Mouse (Mus musculus): ENCODE measurements around the gene 3110082I17Rik. TPM values are rescaled to one million over a fixed set of nuclear protein-coding genes. Genes with fewer than 3 reads are reported as not detected.
A peak's percentile ranks its signal among the peaks of the same experiment; 100 is the strongest.

3110082I17Rik gene
- total and polyA plus RNA-seq, 3 experiments = 16.4 to 48.6 (median 18.8) TPM

DNA sequence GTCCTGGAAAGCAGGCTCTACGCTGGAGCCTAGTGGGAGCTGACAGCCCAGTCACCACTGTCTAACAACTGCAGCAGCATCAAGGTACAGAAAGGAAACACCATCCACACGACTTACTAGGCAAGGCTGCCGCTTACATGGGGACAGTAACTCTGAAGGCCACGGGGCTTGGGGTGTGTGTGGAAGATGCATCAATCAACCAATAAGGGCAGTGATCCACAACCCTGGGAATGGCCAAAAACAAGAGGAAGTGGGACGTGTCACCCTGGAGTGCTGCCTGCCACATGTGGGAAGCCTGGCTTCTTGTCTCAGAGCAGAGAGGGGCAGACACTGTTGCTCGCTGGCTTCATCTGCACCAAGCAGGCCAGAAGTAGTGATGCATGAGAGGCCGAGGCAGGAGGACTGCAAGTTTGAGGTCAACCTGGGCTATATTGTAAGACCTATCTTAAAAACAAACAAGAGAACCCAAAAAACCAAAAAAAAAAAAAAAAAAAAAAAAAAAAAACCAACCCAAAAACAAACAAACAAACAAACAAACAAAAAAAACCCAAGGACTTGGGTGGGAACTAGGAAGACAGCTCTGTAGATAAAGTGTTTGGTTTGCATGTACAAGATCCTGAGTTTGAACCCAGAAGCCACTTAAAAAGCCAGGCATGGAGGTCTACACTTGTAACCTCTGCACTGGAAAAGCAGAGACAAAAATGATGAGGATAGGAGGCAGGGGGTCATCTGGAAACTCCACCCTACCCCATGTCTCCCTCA lies 27.4 kb downstream of the 3110082I17Rik start:
- TF ChIP-seq GATA2 (IDR thresholded peaks at IDR 0.05; ENCODE audit: borderline replicate concordance, low read depth, low read length) (no peak), TAL1 (conservative IDR thresholded peaks at IDR 0.05; ENCODE audit: low read depth, low read length) (no peak), GATA1 (IDR thresholded peaks at IDR 0.05; ENCODE audit: borderline replicate concordance, low read length) (no peak), CTCF (IDR thresholded peaks at IDR 0.05; ENCODE audit: low read depth, low read length) (no peak), POLR2AphosphoS5 (IDR thresholded peaks at IDR 0.05; ENCODE audit: insufficient replicate concordance, low read depth, low read length) (no peak)
- Histone ChIP-seq H3K27me3 (ENCODE audit: insufficient read depth, low read length) (no peaks in the 10 kb centered on the region), H3K4me3 (ENCODE audit: low read depth, low read length) (no peak overlapping the region), H3K9me3 (replicated peaks) (no peaks in the 10 kb centered on the region), H3K4me1 (ENCODE audit: insufficient read depth, low read depth, low read length) (peaks cover 11% of the 10 kb centered on the region), H3K36me3 (replicated peaks) (peaks cover 83% of the 10 kb centered on the region)
- ATAC-seq (ENCODE audit: extremely low read depth, insufficient number of reproducible peaks, low FRiP score, poor library complexity, severe bottlenecking) (no peak), DNase-seq (ENCODE audit: low spot score) (no peak)

DNA sequence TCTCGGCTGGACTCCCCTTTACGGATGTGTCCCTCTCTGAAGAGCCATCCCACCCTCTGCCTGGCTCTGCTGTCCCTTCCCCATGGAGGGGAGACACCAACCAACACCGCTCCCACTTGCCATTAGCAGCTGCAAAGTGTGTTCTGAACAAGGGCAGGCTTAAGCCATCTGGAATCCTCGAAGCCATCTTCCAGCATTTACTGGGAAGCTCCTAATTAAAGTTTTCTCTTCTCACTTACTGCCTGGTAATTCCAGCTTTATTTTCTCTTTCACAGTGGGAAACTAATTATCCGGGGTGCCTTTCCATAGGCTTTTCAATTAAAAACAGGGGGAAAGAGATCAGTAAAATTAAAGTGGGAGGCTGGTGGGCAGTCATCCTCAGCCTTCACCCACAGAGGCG lies 28.0 kb downstream of the 3110082I17Rik start:
- H3K27me3 ChIP-seq (ENCODE audit: insufficient read depth, low read length) = no peaks in the 10 kb centered on the region
- no peak for TF ChIP-seq TAL1 (conservative IDR thresholded peaks at IDR 0.05; ENCODE audit: low read depth, low read length)
- H3K4me1 ChIP-seq (ENCODE audit: insufficient read depth, low read depth, low read length) = peaks cover 11% of the 10 kb centered on the region
- no peaks in the 10 kb centered on the region for H3K9me3 ChIP-seq (replicated peaks)
- peaks cover 85% of the 10 kb centered on the region for H3K36me3 ChIP-seq (replicated peaks)
- DNase-seq (ENCODE audit: low spot score) (no peak), ATAC-seq (ENCODE audit: extremely low read depth, insufficient number of reproducible peaks, low FRiP score, poor library complexity, severe bottlenecking) (no peak)
- H3K4me3 ChIP-seq (ENCODE audit: low read depth, low read length) = no peak overlapping the region

DNA sequence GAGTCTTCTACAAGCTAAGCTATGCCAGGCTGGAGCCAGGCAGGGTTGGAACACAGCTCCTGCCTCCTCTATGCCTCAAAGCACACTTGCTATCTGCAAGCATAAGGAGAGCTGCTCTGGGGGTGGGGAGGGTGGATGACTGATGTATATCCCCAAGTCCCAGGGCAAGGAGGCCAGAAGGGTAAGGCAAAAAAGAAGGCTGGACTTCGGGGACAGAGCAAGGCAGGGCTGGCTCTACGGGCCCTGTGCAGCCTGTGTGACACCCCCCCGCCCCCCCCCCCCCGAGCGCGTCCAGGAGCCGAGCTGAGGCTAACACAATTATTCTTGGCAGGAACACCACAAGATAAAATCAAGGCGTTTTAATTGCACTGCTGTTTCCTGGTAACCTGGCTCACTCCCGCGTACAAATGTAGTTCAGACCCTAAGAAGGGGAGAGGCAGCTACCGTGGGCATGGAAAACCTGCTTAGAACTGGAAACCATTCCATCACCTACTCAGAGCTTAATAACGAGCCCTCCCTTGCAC lies 30.4 kb downstream of the 3110082I17Rik start:
- peaks cover 11% of the 10 kb centered on the region for H3K4me1 ChIP-seq (ENCODE audit: insufficient read depth, low read depth, low read length)
- ATAC-seq (ENCODE audit: extremely low read depth, insufficient number of reproducible peaks, low FRiP score, poor library complexity, severe bottlenecking) (no peak), DNase-seq (ENCODE audit: low spot score) (peak; percentile 11)
- TF ChIP-seq POLR2AphosphoS5 (IDR thresholded peaks at IDR 0.05; ENCODE audit: insufficient replicate concordance, low read depth, low read length) (no peak), GATA2 (IDR thresholded peaks at IDR 0.05; ENCODE audit: borderline replicate concordance, low read depth, low read length) (no peak), TAL1 (conservative IDR thresholded peaks at IDR 0.05; ENCODE audit: low read depth, low read length) (no peak), GATA1 (IDR thresholded peaks at IDR 0.05; ENCODE audit: borderline replicate concordance, low read length) (no peak), CTCF (IDR thresholded peaks at IDR 0.05; ENCODE audit: low read depth, low read length) (no peak)
- H3K36me3 ChIP-seq (replicated peaks) = peaks cover 89% of the 10 kb centered on the region
- no peaks in the 10 kb centered on the region for H3K9me3 ChIP-seq (replicated peaks)
- H3K4me3 ChIP-seq (ENCODE audit: low read depth, low read length) = no peak overlapping the region
- no peaks in the 10 kb centered on the region for H3K27me3 ChIP-seq (ENCODE audit: insufficient read depth, low read length)

DNA sequence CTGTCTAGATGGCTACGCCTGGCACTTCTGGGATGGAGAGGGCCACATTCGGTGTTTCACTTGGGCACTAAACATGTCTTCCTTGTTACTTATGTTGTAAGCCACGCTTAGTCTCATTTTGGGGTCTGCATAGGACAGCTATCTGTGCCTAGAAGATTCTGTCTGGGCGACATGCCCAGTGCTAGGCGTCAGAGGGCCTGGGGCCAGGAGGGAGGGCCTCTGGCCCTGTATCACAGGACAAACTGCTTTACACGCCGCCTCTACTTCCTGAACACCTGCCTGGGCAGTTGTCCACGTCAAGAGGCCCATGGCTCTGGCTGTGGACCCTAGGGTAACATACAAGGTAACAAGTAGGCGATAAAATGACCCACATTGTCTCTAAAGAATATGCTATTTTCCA lies 32.3 kb downstream of the 3110082I17Rik start:
- H3K4me3 ChIP-seq (ENCODE audit: low read depth, low read length) = no peak overlapping the region
- H3K4me1 ChIP-seq (ENCODE audit: insufficient read depth, low read depth, low read length) = peaks cover 11% of the 10 kb centered on the region
- H3K36me3 ChIP-seq (replicated peaks) = peaks cover 84% of the 10 kb centered on the region
- no peak for TF ChIP-seq TAL1 (conservative IDR thresholded peaks at IDR 0.05; ENCODE audit: low read depth, low read length)
- TF ChIP-seq POLR2AphosphoS5 (IDR thresholded peaks at IDR 0.05; ENCODE audit: insufficient replicate concordance, low read depth, low read length) = no peak
- no peak for TF ChIP-seq GATA2 (IDR thresholded peaks at IDR 0.05; ENCODE audit: borderline replicate concordance, low read depth, low read length)
- TF ChIP-seq GATA1 (IDR thresholded peaks at IDR 0.05; ENCODE audit: borderline replicate concordance, low read length) = no peak
- no peak for TF ChIP-seq CTCF (IDR thresholded peaks at IDR 0.05; ENCODE audit: low read depth, low read length)
- DNase-seq (ENCODE audit: low spot score) (no peak), ATAC-seq (ENCODE audit: extremely low read depth, insufficient number of reproducible peaks, low FRiP score, poor library complexity, severe bottlenecking) (no peak)
- no peaks in the 10 kb centered on the region; the same call in 1 of the 2 replicates for H3K27me3 ChIP-seq (ENCODE audit: insufficient read depth, low read length)
- no peaks in the 10 kb centered on the region for H3K9me3 ChIP-seq (replicated peaks)

DNA sequence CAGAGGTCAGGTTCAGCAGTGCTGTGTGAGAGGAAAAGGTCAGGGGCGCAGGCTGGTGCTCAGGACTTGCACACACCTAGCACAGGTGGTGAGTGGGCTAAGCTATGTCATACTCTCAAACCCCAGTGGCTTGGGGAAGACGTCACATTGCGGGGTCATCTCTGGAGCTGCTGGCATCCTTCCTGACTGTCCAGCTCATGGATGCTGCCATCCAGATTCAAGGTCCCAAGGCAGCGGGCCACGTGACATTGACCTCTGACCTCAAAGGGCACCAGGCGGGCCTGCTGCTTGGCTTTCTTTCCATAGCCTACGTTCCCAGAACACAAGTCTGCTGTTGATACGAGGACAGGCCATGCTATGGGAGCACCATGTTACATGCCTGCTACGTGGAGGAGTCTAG lies 33.3 kb downstream of the 3110082I17Rik start:
- TF ChIP-seq GATA2 (IDR thresholded peaks at IDR 0.05; ENCODE audit: borderline replicate concordance, low read depth, low read length) (no peak), GATA1 (IDR thresholded peaks at IDR 0.05; ENCODE audit: borderline replicate concordance, low read length) (no peak), POLR2AphosphoS5 (IDR thresholded peaks at IDR 0.05; ENCODE audit: insufficient replicate concordance, low read depth, low read length) (no peak), TAL1 (conservative IDR thresholded peaks at IDR 0.05; ENCODE audit: low read depth, low read length) (no peak), CTCF (IDR thresholded peaks at IDR 0.05; ENCODE audit: low read depth, low read length) (no peak)
- no peak overlapping the region for H3K4me3 ChIP-seq (ENCODE audit: low read depth, low read length)
- no peaks in the 10 kb centered on the region for H3K9me3 ChIP-seq (replicated peaks)
- peaks cover 11% of the 10 kb centered on the region for H3K4me1 ChIP-seq (ENCODE audit: insufficient read depth, low read depth, low read length)
- ATAC-seq (ENCODE audit: extremely low read depth, insufficient number of reproducible peaks, low FRiP score, poor library complexity, severe bottlenecking) (no peak), DNase-seq (ENCODE audit: low spot score) (no peak)
- peaks cover 77% of the 10 kb centered on the region for H3K36me3 ChIP-seq (replicated peaks)
- no peaks in the 10 kb centered on the region; the same call in 1 of the 2 replicates for H3K27me3 ChIP-seq (ENCODE audit: insufficient read depth, low read length)

DNA sequence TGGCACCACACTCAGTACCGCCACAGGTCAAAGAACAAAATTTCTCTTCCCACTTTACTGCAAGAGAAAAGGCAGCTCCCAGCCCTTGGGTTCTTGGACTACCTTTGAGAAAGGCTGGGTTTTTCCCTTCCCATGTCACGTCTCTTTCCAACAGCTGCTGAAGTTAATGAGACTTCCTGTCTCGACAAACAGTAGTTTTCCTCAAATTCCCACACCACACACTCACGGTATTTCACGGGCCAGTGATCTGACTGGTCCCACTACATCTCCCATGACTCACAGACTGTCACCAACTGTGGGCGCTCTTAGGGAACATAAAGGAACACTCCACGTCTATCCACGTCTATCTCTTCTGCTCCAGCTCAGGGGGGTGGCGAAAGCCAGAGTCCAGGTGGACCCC lies 35.1 kb downstream of the 3110082I17Rik start:
- TF ChIP-seq POLR2AphosphoS5 (IDR thresholded peaks at IDR 0.05; ENCODE audit: insufficient replicate concordance, low read depth, low read length) (no peak), GATA2 (IDR thresholded peaks at IDR 0.05; ENCODE audit: borderline replicate concordance, low read depth, low read length) (no peak), CTCF (IDR thresholded peaks at IDR 0.05; ENCODE audit: low read depth, low read length) (no peak), GATA1 (IDR thresholded peaks at IDR 0.05; ENCODE audit: borderline replicate concordance, low read length) (no peak), TAL1 (conservative IDR thresholded peaks at IDR 0.05; ENCODE audit: low read depth, low read length) (no peak)
- H3K36me3 ChIP-seq (replicated peaks) = peaks cover 71% of the 10 kb centered on the region

More for the DNA sequence above, 35.1 kb downstream of the 3110082I17Rik start:
- no peak overlapping the region for H3K4me3 ChIP-seq (ENCODE audit: low read depth, low read length)
- no peaks in the 10 kb centered on the region for H3K9me3 ChIP-seq (replicated peaks)
- peaks cover 8% of the 10 kb centered on the region for H3K4me1 ChIP-seq (ENCODE audit: insufficient read depth, low read depth, low read length)
- ATAC-seq (ENCODE audit: extremely low read depth, insufficient number of reproducible peaks, low FRiP score, poor library complexity, severe bottlenecking) (no peak), DNase-seq (ENCODE audit: low spot score) (no peak)
- H3K27me3 ChIP-seq (ENCODE audit: insufficient read depth, low read length) = no peaks in the 10 kb centered on the region; the same call in 1 of the 2 replicates
